Mouse (Mus musculus): ENCODE measurements around the gene Defb43. TPM values are rescaled to one million over a fixed set of nuclear protein-coding genes. Genes with fewer than 3 reads are reported as not detected.
A peak's percentile ranks its signal among the peaks of the same experiment; 100 is the strongest.

The Defb43 gene
- polyA plus RNA-seq, 1 experiment from 2014 or later, result not detected

DNA sequence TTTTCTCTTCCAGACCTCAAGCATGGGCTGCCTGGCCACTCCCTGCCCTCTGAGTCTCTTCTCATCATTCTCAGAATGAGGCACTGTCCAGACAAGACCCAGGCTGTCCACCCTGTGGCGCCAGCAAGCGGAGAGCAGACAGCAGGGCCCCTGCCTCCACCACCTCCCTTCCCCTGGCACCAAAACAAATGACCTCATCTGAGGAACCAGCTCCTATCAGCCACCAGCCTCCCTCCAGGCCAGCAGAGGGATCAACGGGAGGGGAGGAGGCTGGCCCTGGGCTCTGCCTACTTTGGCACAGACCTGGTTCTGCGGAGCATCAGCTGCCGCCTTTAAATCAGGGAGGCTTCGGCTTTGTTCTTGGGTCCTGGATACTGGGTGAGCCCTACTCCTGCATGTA lies 43.2 kb downstream of the Defb43 start:
- Histone ChIP-seq H3K27ac (ENCODE audit: low read depth, low read length) (no peak overlapping the region), H3K4me1 (ENCODE audit: control insufficient read depth, insufficient read depth, low read length) (no peaks in the 10 kb centered on the region), H3K4me3 (ENCODE audit: low read depth, low read length) (no peak overlapping the region), H3K36me3 (ENCODE audit: control insufficient read depth, insufficient read depth, low read length) (no peaks in the 10 kb centered on the region), H3K4me2 (no peak overlapping the region), H3K9ac (ENCODE audit: low read length) (no peak overlapping the region), H3K9me3 (ENCODE audit: control insufficient read depth, low read length) (no peaks in the 10 kb centered on the region), H3K27me3 (ENCODE audit: control insufficient read depth, insufficient read depth, low read length) (no peaks in the 10 kb centered on the region)
- 45% methylated on average over 6 of the region's 6 CpGs for WGBS
- DNase-seq (ENCODE audit: low spot score, missing footprints) (no peak), ATAC-seq (ENCODE audit: low FRiP score) (no peak)

DNA sequence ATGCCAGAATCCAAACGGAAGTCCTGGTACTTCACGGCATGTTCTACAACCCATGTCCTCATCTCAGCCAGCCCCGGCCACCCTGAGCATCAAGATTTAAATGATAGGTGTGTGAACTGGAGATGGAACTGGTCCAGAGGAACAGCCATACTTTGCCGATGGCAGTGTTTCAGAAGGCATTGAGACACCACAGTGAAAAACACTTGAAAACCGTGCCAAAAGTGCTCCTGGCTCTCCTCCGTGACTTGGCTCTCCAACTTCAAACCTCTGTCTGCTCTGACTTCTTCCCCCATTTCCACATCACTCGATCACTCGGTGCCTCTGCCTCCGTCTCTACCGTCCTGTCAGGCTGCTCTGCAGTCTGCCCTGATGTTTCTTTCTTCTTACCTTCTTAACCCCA lies 48.8 kb downstream of the Defb43 start:
- 87% methylated on average over 10 of the region's 10 CpGs for WGBS
- no peak overlapping the region for H3K9ac ChIP-seq (ENCODE audit: low read length)
- no peak overlapping the region for H3K27ac ChIP-seq (ENCODE audit: low read depth, low read length)
- H3K36me3 ChIP-seq (ENCODE audit: control insufficient read depth, insufficient read depth, low read length), result no peaks in the 10 kb centered on the region
- no peak for ATAC-seq (ENCODE audit: low FRiP score)
- no peaks in the 10 kb centered on the region for H3K4me1 ChIP-seq (ENCODE audit: control insufficient read depth, insufficient read depth, low read length)
- H3K9me3 ChIP-seq (ENCODE audit: control insufficient read depth, low read length), result no peaks in the 10 kb centered on the region
- no peak overlapping the region for H3K4me3 ChIP-seq (ENCODE audit: low read depth, low read length)
- H3K4me2 ChIP-seq, result no peak overlapping the region
- H3K27me3 ChIP-seq (ENCODE audit: control insufficient read depth, insufficient read depth, low read length), result no peaks in the 10 kb centered on the region
- DNase-seq (ENCODE audit: low spot score, missing footprints), result no peak

GRCm38 (mm10) chr14:63062184-63062583 lies 50.6 kb downstream of the Defb43 start:
- 94% methylated on average over 2 of the region's 2 CpGs for WGBS
- Histone ChIP-seq H3K4me2 (no peak overlapping the region), H3K4me1 (ENCODE audit: control insufficient read depth, insufficient read depth, low read length) (no peaks in the 10 kb centered on the region), H3K36me3 (ENCODE audit: control insufficient read depth, insufficient read depth, low read length) (no peaks in the 10 kb centered on the region), H3K27me3 (ENCODE audit: control insufficient read depth, insufficient read depth, low read length) (no peaks in the 10 kb centered on the region), H3K9me3 (ENCODE audit: control insufficient read depth, low read length) (no peaks in the 10 kb centered on the region), H3K4me3 (ENCODE audit: low read depth, low read length) (no peak overlapping the region), H3K27ac (ENCODE audit: low read depth, low read length) (no peak overlapping the region), H3K9ac (ENCODE audit: low read length) (no peak overlapping the region)
- no peak for ATAC-seq (ENCODE audit: low FRiP score)
- DNase-seq (ENCODE audit: low spot score, missing footprints), result no peak

GRCm38 (mm10) chr14:63065391-63065790 lies 53.8 kb downstream of the Defb43 start:
- DNase-seq (ENCODE audit: low spot score, missing footprints) (no peak), ATAC-seq (ENCODE audit: low FRiP score) (no peak)
- H3K27me3 ChIP-seq (ENCODE audit: control insufficient read depth, insufficient read depth, low read length), result no peaks in the 10 kb centered on the region
- H3K4me1 ChIP-seq (ENCODE audit: control insufficient read depth, insufficient read depth, low read length), result no peaks in the 10 kb centered on the region
- no peaks in the 10 kb centered on the region for H3K36me3 ChIP-seq (ENCODE audit: control insufficient read depth, insufficient read depth, low read length)
- WGBS, result 83% methylated on average over 5 of the region's 5 CpGs
- H3K4me3 ChIP-seq (ENCODE audit: low read depth, low read length), result no peak overlapping the region
- H3K9ac ChIP-seq (ENCODE audit: low read length), result no peak overlapping the region
- H3K9me3 ChIP-seq (ENCODE audit: control insufficient read depth, low read length), result no peaks in the 10 kb centered on the region
- no peak overlapping the region for H3K27ac ChIP-seq (ENCODE audit: low read depth, low read length)
- no peak overlapping the region for H3K4me2 ChIP-seq

DNA sequence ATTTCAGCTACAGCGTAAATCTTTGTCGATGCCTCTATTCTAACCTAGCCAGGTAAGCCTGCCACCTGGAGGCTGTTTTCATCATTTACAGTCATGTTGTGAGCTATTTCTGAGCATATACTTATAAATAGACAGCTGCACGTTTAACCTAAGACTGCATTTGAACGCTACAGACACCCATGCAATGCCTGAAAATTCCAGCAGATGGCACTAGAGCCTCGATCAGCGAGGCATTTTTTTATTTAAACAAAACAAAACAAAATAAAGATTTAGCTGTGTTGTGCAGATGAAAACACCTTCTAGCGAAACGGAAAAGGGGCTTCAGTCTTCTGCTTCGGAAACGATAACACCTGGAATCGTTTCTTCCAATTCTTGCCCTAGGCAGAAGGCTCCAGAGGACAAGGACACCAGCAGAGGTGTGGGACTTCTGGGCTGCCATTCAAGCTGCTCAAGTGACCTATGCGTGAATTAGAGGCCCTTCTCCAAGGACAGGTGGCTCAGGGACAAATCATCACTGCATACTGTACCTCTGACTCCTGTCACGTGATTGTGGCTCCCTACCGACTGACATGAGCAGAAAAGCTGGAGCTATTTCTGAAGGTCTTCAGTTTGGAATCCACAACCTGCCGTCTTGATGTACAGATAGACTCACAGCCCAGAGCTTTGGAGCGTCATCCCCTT lies 55.2 kb downstream of the Defb43 start:
- DNase-seq (ENCODE audit: low spot score, missing footprints), result peak; percentile 97
- H3K9me3 ChIP-seq (ENCODE audit: control insufficient read depth, low read length), result no peaks in the 10 kb centered on the region
- no peak overlapping the region for H3K27ac ChIP-seq (ENCODE audit: low read depth, low read length)
- no peak overlapping the region for H3K4me2 ChIP-seq
- no peak overlapping the region for H3K4me3 ChIP-seq (ENCODE audit: low read depth, low read length)
- no peak for ATAC-seq (ENCODE audit: low FRiP score)
- 36% methylated on average over 16 of the region's 16 CpGs for WGBS
- no peaks in the 10 kb centered on the region for H3K27me3 ChIP-seq (ENCODE audit: control insufficient read depth, insufficient read depth, low read length)
- H3K9ac ChIP-seq (ENCODE audit: low read length), result no peak overlapping the region
- no peaks in the 10 kb centered on the region for H3K4me1 ChIP-seq (ENCODE audit: control insufficient read depth, insufficient read depth, low read length)
- no peaks in the 10 kb centered on the region for H3K36me3 ChIP-seq (ENCODE audit: control insufficient read depth, insufficient read depth, low read length)

Other genes with a start within 250 kb of the Defb43 start
- 14.9 and 15.9 TPM in 2 replicates for gene Wdfy2, start 174.1 kb upstream of the Defb43 start, polyA plus RNA-seq (2014; fragmentation: Nextera tagmentation; extraction: Ambion mirVana)
- gene Defb48, start 27.3 kb upstream of the Defb43 start, polyA plus RNA-seq (2014; fragmentation: Nextera tagmentation; extraction: Ambion mirVana), result not detected in 2 replicates
- not detected in 2 replicates for gene Defb47, start 13.7 kb upstream of the Defb43 start, polyA plus RNA-seq (2014; fragmentation: Nextera tagmentation; extraction: Ambion mirVana)
- gene Defb42, start 35.2 kb downstream of the Defb43 start, polyA plus RNA-seq (2014; fragmentation: Nextera tagmentation; extraction: Ambion mirVana), result not detected in 2 replicates
- gene Defb30, start 38.2 kb downstream of the Defb43 start, polyA plus RNA-seq (2014; fragmentation: Nextera tagmentation; extraction: Ambion mirVana), result not detected in 2 replicates

All from midbrain, embryonic 11.5 days (tissue).